In the genomic region with DNA sequence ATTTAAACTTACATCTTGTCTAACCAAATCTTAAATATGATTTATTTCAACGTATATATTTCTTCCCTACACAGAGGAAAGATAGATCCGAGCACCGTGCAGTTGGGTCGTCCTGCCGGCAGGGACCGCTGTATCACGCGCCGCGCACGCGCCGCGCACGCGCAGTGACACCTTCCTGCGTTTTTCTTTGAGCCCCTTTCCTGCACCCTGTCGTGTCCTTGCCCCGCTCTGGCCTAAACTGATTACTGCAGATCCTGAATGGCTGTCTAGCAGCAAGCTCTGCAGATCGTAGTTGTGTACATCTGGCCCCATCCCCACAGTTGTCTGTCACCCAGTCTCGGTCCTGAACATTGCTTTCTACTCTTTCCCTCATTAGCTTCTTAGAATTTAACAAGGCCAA, we compare ENCODE assay signal across 9 mouse cellular contexts. TPM values are rescaled to one million over a fixed set of nuclear protein-coding genes. Genes with fewer than 3 reads are reported as not detected.
A peak's percentile ranks its signal among the peaks of the same experiment; 100 is the strongest.
DNase-seq lines count a peak whose midpoint lies in the region; ATAC-seq and TF ChIP-seq lines count a peak whose summit lies in the region.
"Had no signal": no experiment of that assay in that cellular context is flagged by ENCODE, and none has a peak within 500 bp of the region (broad histone marks: within the 10 kb centered on the region; RNA-seq: fewer than 3 reads in every experiment).

No protein-coding gene starts in this region.

- peak overlapping the region; percentile 79 for H3K27ac ChIP-seq in ES-Bruce4 (ENCODE audit: insufficient read depth, low read length)
- H3K27ac ChIP-seq in forebrain, embryonic 11.5 days (ENCODE audit: low read depth, low read length) = peak overlapping the region; percentile 80
- H3K27ac ChIP-seq in neural tube, embryonic 15.5 days (replicated peaks) = peak overlapping the region; percentile 95

- intact Hi-C loops in heart, postnatal 10 days (cut with DNase I) = loop anchor here (5.0 kb wide), 1 partner anchor 86 kb away; no protein-coding TSS in a partner anchor

- H3K9me3 ChIP-seq in ES-Bruce4 (replicated peaks; ENCODE audit: control insufficient read depth, insufficient read depth, low read length, poor library complexity, severe bottlenecking) = no peaks in the 10 kb centered on the region
- no peaks in the 10 kb centered on the region for H3K9me3 ChIP-seq in forebrain, embryonic 11.5 days (ENCODE audit: control insufficient read depth, low read length)
- no peaks in the 10 kb centered on the region for H3K9me3 ChIP-seq in neural tube, embryonic 15.5 days (replicated peaks)

- no peaks in the 10 kb centered on the region for H3K27me3 ChIP-seq in ES-Bruce4 (ENCODE audit: control insufficient read depth, insufficient read depth, low read length, poor library complexity, severe bottlenecking)
- no peaks in the 10 kb centered on the region for H3K27me3 ChIP-seq in forebrain, embryonic 11.5 days (ENCODE audit: control insufficient read depth, insufficient read depth, low read length)
- no peaks in the 10 kb centered on the region for H3K27me3 ChIP-seq in neural tube, embryonic 15.5 days (replicated peaks)

- TF ChIP-seq POLR2A in ES-Bruce4 (IDR thresholded peaks at IDR 0.05; ENCODE audit: insufficient read depth, low read length) = no peak
- TF ChIP-seq POLR2A in lung, adult 2 months (IDR thresholded peaks at IDR 0.05; ENCODE audit: borderline replicate concordance, extremely low read depth, low read depth, low read length) = peak; percentile 77; the same call in 1 of the 2 replicates

- H3K4me3 ChIP-seq in ES-Bruce4 (ENCODE audit: low read depth, low read length) = peak overlapping the region; percentile 44
- H3K4me3 ChIP-seq in forebrain, embryonic 11.5 days (ENCODE audit: low read depth, low read length) = no peak overlapping the region; the same call in 1 of the 2 replicates
- peak overlapping the region; percentile 42 for H3K4me3 ChIP-seq in lung, adult 2 months (replicated peaks; ENCODE audit: extremely low read depth, low read depth, low read length)
- H3K4me3 ChIP-seq in neural tube, embryonic 15.5 days (replicated peaks) = peak overlapping the region; percentile 16; the same call in 1 of the 2 replicates

- WGBS in forebrain, embryonic 11.5 days = 4% methylated on average over 21 of the region's 21 CpGs
- 13% methylated on average over 21 of the region's 21 CpGs for WGBS in lung, adult 2 months
- 5% methylated on average over 21 of the region's 21 CpGs for WGBS in neural tube, embryonic 15.5 days

- peak overlapping the region; percentile 29 for H3K9ac ChIP-seq in ES-Bruce4 (ENCODE audit: low read depth, poor library complexity, severe bottlenecking)
- peak overlapping the region; percentile 4; the same call in 1 of the 2 replicates for H3K9ac ChIP-seq in forebrain, embryonic 11.5 days (ENCODE audit: low read length)
- peak overlapping the region; percentile 60 for H3K9ac ChIP-seq in neural tube, embryonic 15.5 days (replicated peaks)

- H3K36me3 ChIP-seq in ES-Bruce4 (ENCODE audit: control insufficient read depth, insufficient read depth, low read length, poor library complexity, severe bottlenecking) = peaks cover 13% of the 10 kb centered on the region
- peaks cover 5% of the 10 kb centered on the region for H3K36me3 ChIP-seq in forebrain, embryonic 11.5 days (ENCODE audit: control insufficient read depth, insufficient read depth, low read length)
- H3K36me3 ChIP-seq in neural tube, embryonic 15.5 days = peaks cover 6% of the 10 kb centered on the region

- peak; percentile 23 for ATAC-seq in forebrain, embryonic 11.5 days (replicated peaks; ENCODE audit: low FRiP score)
- peak; percentile 7; the same call in 1 of the 2 replicates for ATAC-seq in neural tube, embryonic 15.5 days (ENCODE audit: low FRiP score)

- TF ChIP-seq CTCF in ES-Bruce4 (IDR thresholded peaks at IDR 0.05; ENCODE audit: low read depth, low read length) = no peak
- TF ChIP-seq CTCF in lung, adult 2 months (IDR thresholded peaks at IDR 0.05; ENCODE audit: insufficient read depth, low read length) = peak; percentile 84

- TF ChIP-seq EP300 in ES-Bruce4 (IDR thresholded peaks at IDR 0.05; ENCODE audit: insufficient read depth, low read depth, low read length) = no peak

- peak overlapping the region; percentile 0; the same call in 1 of the 2 replicates for H3K4me2 ChIP-seq in forebrain, embryonic 11.5 days (ENCODE audit: low read depth, low read length, severe bottlenecking)
- H3K4me2 ChIP-seq in neural tube, embryonic 15.5 days = peak overlapping the region; percentile 84

- no peaks in the 10 kb centered on the region for H3K4me1 ChIP-seq in ES-Bruce4 (ENCODE audit: control insufficient read depth, insufficient read depth, low read length)
- H3K4me1 ChIP-seq in forebrain, embryonic 11.5 days (replicated peaks; ENCODE audit: control insufficient read depth, insufficient read depth, low read length) = peaks cover 23% of the 10 kb centered on the region
- H3K4me1 ChIP-seq in lung, adult 2 months (ENCODE audit: control insufficient read depth, insufficient read depth, low read length) = peaks cover 19% of the 10 kb centered on the region
- peaks cover 58% of the 10 kb centered on the region for H3K4me1 ChIP-seq in neural tube, embryonic 15.5 days

- DNase-seq in c-Kit-positive CD71-negative TER-119-negative erythroid progenitor cells, embryonic 14.5 days (ENCODE audit: low read depth) = peak; percentile 73
- peak; percentile 90 for DNase-seq in forebrain, embryonic 11.5 days (ENCODE audit: low spot score)
- DNase-seq in heart, postnatal 10 days = peak; percentile 84 to 89
- DNase-seq in kidney, postnatal 25 days = peak; percentile 81 to 87
- DNase-seq in lung, adult 2 months = peak; percentile 78
- DNase-seq in telencephalon, adult 2 months (ENCODE audit: low read depth, low spot score) = peak; percentile 72

RNA-seq across cellular contexts. Expression of gene Eef2, which starts 3.3 kb away (rescaled TPM):
- polyA plus RNA-seq in ES-Bruce4 (2011; ENCODE audit: insufficient read depth, insufficient read length, low read depth, missing spikeins) = 2,442 and 2,478 TPM in 2 replicates
- polyA plus RNA-seq in forebrain, embryonic 11.5 days (2014; fragmentation: Nextera tagmentation; extraction: Ambion mirVana) = 467 and 501 TPM in 2 replicates
- 1,000 to 10,000 TPM; 1,333 to 1,385 TPM for total RNA-seq in heart, postnatal 10 days (2021)
- polyA plus RNA-seq in lung, adult 2 months (2012; rRNA removed) = 1,377 and 1,420 TPM in 2 replicates
- 493 and 549 TPM in 2 replicates for polyA plus RNA-seq in neural tube, embryonic 15.5 days (2015; fragmentation: Nextera tagmentation; extraction: Ambion mirVana)

RNA-seq across cellular contexts. Expression of gene Pias4, which starts 5.4 kb away (rescaled TPM):
- 36.8 and 44.9 TPM in 2 replicates for polyA plus RNA-seq in ES-Bruce4 (2011; ENCODE audit: insufficient read depth, insufficient read length, low read depth, missing spikeins)
- 54.0 and 65.0 TPM in 2 replicates for polyA plus RNA-seq in forebrain, embryonic 11.5 days (2014; fragmentation: Nextera tagmentation; extraction: Ambion mirVana)
- total RNA-seq in heart, postnatal 10 days (2021) = 10 to 100 TPM; 14.7 to 17.8 TPM
- polyA plus RNA-seq in lung, adult 2 months (2012; rRNA removed) = 33.0 and 40.0 TPM in 2 replicates
- polyA plus RNA-seq in neural tube, embryonic 15.5 days (2015; fragmentation: Nextera tagmentation; extraction: Ambion mirVana) = 52.8 and 57.3 TPM in 2 replicates

RNA-seq across cellular contexts. Expression of gene Dapk3, which starts 9.7 kb away (rescaled TPM):
- polyA plus RNA-seq in ES-Bruce4 (2011; ENCODE audit: insufficient read depth, insufficient read length, low read depth, missing spikeins) = 61.2 and 64.8 TPM in 2 replicates
- 54.8 and 59.3 TPM in 2 replicates for polyA plus RNA-seq in forebrain, embryonic 11.5 days (2014; fragmentation: Nextera tagmentation; extraction: Ambion mirVana)
- total RNA-seq in heart, postnatal 10 days (2021) = 10 to 100 TPM; 33.3 to 39.1 TPM
- 70.4 and 73.5 TPM in 2 replicates for polyA plus RNA-seq in lung, adult 2 months (2012; rRNA removed)
- polyA plus RNA-seq in neural tube, embryonic 15.5 days (2015; fragmentation: Nextera tagmentation; extraction: Ambion mirVana) = 65.7 and 70.4 TPM in 2 replicates

RNA-seq across cellular contexts. Expression of gene 4930442H23Rik, which starts 10.5 kb away (rescaled TPM):
- not detected in 2 replicates for polyA plus RNA-seq in ES-Bruce4 (2011; ENCODE audit: insufficient read depth, insufficient read length, low read depth, missing spikeins)
- not detected in 2 replicates for polyA plus RNA-seq in forebrain, embryonic 11.5 days (2014; fragmentation: Nextera tagmentation; extraction: Ambion mirVana)
- not detected for total RNA-seq in heart, postnatal 10 days (2021)
- not detected in 2 replicates for polyA plus RNA-seq in lung, adult 2 months (2012; rRNA removed)
- polyA plus RNA-seq in neural tube, embryonic 15.5 days (2015; fragmentation: Nextera tagmentation; extraction: Ambion mirVana) = not detected in 2 replicates
- polyA plus RNA-seq: gonadal fat pad, adult 2 months had no signal

RNA-seq across cellular contexts. Expression of gene Nmrk2, which starts 28.7 kb away (rescaled TPM):
- not detected in 2 replicates for polyA plus RNA-seq in ES-Bruce4 (2011; ENCODE audit: insufficient read depth, insufficient read length, low read depth, missing spikeins)
- polyA plus RNA-seq in forebrain, embryonic 11.5 days (2014; fragmentation: Nextera tagmentation; extraction: Ambion mirVana) = not detected in 2 replicates
- 10 to 100 TPM; 11.6 to 16.5 TPM for total RNA-seq in heart, postnatal 10 days (2021)
- 0.28 and 0.59 TPM in 2 replicates for polyA plus RNA-seq in lung, adult 2 months (2012; rRNA removed)
- 0.17 and 0.26 TPM in 2 replicates for polyA plus RNA-seq in neural tube, embryonic 15.5 days (2015; fragmentation: Nextera tagmentation; extraction: Ambion mirVana)
- polyA plus RNA-seq: gonadal fat pad, adult 2 months had no signal

Comparison
In these comparisons a context has a peak if more than half of its experiments do, and no peak if none do; other contexts are left out.
1. H3K9ac ChIP-seq: peak in every context shown above with its lines; median percentile 60 in neural tube, embryonic 15.5 days; 29 in ES-Bruce4; 4 in forebrain, embryonic 11.5 days.